Mouse (Mus musculus) embryonic fibroblast, embryonic 13.5 days (primary cell): Measurements from ENCODE around the gene Mlkl. TPM values are rescaled to one million over a fixed set of nuclear protein-coding genes. Genes with fewer than 3 reads are reported as not detected.

Experiments
- H3K27ac ChIP-seq: 2 replicates; pipeline ENCODE4 v1.5.1; 2012; ENCODE audit warnings: low read length, control low read depth, inconsistent platforms; ENCODE audit not compliant: insufficient read depth
- H3K4me1 ChIP-seq: 2 replicates; pipeline ENCODE4 v1.6.1; 2011; ENCODE audit warnings: low read length; ENCODE audit not compliant: control insufficient read depth, insufficient read depth
- H3K4me3 ChIP-seq: 2 replicates; pipeline ENCODE4 v1.5.1; 2011; ENCODE audit warnings: mild to moderate bottlenecking, control low read depth, low read length; ENCODE audit not compliant: insufficient read depth
- CTCF ChIP-seq: IDR thresholded peaks from 2 replicates; pipeline ENCODE4 v1.5.1; 2011; ENCODE audit warnings: mild to moderate bottlenecking, control low read depth, low read length, moderate library complexity, borderline replicate concordance; ENCODE audit not compliant: insufficient read depth
- POLR2A ChIP-seq: IDR thresholded peaks from 2 replicates; pipeline ENCODE4 v1.6.1; 2011; ENCODE audit warnings: low read depth, mild to moderate bottlenecking, control low read depth, low read length, moderate library complexity
- polyA plus RNA-seq: library from polyadenylated mRNA; stranded (reverse); fragments of >200 nt; gene quantifications from 2 replicates; pipeline ENCODE4 v1.2.4, GENCODE M21; 2011; ENCODE audit warnings: low read depth; ENCODE audit not compliant: missing spikeins, insufficient read length

The Mlkl gene
- polyA plus RNA-seq, 1 experiment = 30.0 TPM

GRCm38 (mm10) chr8:111358905-111359304 is 20.9 kb upstream of the Mlkl start:
- H3K4me1 ChIP-seq = no peaks in the 10 kb centered on the region
- no peak overlapping the region for H3K27ac ChIP-seq
- no peak for TF ChIP-seq POLR2A
- TF ChIP-seq CTCF = no peak
- H3K4me3 ChIP-seq = no peak overlapping the region

- Histone ChIP-seq H3K27ac (no peak overlapping the region), H3K4me1 (no peaks in the 10 kb centered on the region), H3K4me3 (no peak overlapping the region)
- TF ChIP-seq POLR2A (no peak), CTCF (no peak)
Measured at GRCm38 (mm10) chr8:111357433-111357832, 19.5 kb upstream of the Mlkl start.

- Histone ChIP-seq H3K27ac (no peak overlapping the region), H3K4me1 (no peaks in the 10 kb centered on the region), H3K4me3 (no peak overlapping the region)
- TF ChIP-seq POLR2A (no peak), CTCF (no peak)
Measured at GRCm38 (mm10) chr8:111353497-111353896, 15.5 kb upstream of the Mlkl start.

GRCm38 (mm10) chr8:111352289-111352688 is 14.3 kb upstream of the Mlkl start:
- H3K4me3 ChIP-seq = no peak overlapping the region
- TF ChIP-seq POLR2A = no peak
- TF ChIP-seq CTCF = no peak
- H3K27ac ChIP-seq = no peak overlapping the region

GRCm38 (mm10) chr8:111350577-111350976 is 12.6 kb upstream of the Mlkl start:
- H3K4me1 ChIP-seq = no peaks in the 10 kb centered on the region
- no peak overlapping the region for H3K27ac ChIP-seq
- TF ChIP-seq CTCF = no peak
- no peak for TF ChIP-seq POLR2A
- no peak overlapping the region for H3K4me3 ChIP-seq

More at GRCm38 (mm10) chr8:111352289-111352688, 14.3 kb upstream of the Mlkl start:
- no peaks in the 10 kb centered on the region for H3K4me1 ChIP-seq

- Histone ChIP-seq H3K27ac (no peak overlapping the region), H3K4me3 (no peak overlapping the region)
- TF ChIP-seq CTCF (peak; percentile 96), POLR2A (no peak)
Measured at GRCm38 (mm10) chr8:111343225-111343624, 5.2 kb upstream of the Mlkl start.

GRCm38 (mm10) chr8:111340186-111340585 is 2.2 kb upstream of the Mlkl start:
- no peak for TF ChIP-seq CTCF
- TF ChIP-seq POLR2A = no peak
- Histone ChIP-seq H3K27ac (no peak overlapping the region), H3K4me3 (no peak overlapping the region), H3K4me1 (0 out of 2 replicates have a peak, but pooled peaks cover 2% of the 10 kb centered on the region)

More at GRCm38 (mm10) chr8:111343225-111343624, 5.2 kb upstream of the Mlkl start:
- 0 out of 2 replicates have a peak, but pooled peaks cover 2% of the 10 kb centered on the region for H3K4me1 ChIP-seq

- TF ChIP-seq CTCF (no peak), POLR2A (no peak)
- Histone ChIP-seq H3K4me1 (0 out of 2 replicates have a peak, but pooled peaks cover 2% of the 10 kb centered on the region), H3K4me3 (peak overlapping the region; percentile 80), H3K27ac (peak overlapping the region; percentile 43; the same call in 1 of the 2 replicates)
Measured at GRCm38 (mm10) chr8:111338370-111339208, 612 bp upstream of the Mlkl start.

- H3K27ac ChIP-seq = peak overlapping the region; percentile 43
- peak overlapping the region; percentile 80 for H3K4me3 ChIP-seq
- H3K4me1 ChIP-seq = 0 out of 2 replicates have a peak, but pooled peaks cover 2% of the 10 kb centered on the region
- TF ChIP-seq CTCF = no peak
- TF ChIP-seq POLR2A = no peak
Measured at GRCm38 (mm10) chr8:111337311-111337889, 577 bp downstream of the Mlkl start.

- peak overlapping the region; percentile 80 for H3K4me3 ChIP-seq
- TF ChIP-seq CTCF = no peak
- no peak for TF ChIP-seq POLR2A
- H3K27ac ChIP-seq = no peak overlapping the region
- 0 out of 2 replicates have a peak, but pooled peaks cover 2% of the 10 kb centered on the region for H3K4me1 ChIP-seq
Measured at GRCm38 (mm10) chr8:111336692-111337091, 1.3 kb downstream of the Mlkl start.
